In the genomic region with DNA sequence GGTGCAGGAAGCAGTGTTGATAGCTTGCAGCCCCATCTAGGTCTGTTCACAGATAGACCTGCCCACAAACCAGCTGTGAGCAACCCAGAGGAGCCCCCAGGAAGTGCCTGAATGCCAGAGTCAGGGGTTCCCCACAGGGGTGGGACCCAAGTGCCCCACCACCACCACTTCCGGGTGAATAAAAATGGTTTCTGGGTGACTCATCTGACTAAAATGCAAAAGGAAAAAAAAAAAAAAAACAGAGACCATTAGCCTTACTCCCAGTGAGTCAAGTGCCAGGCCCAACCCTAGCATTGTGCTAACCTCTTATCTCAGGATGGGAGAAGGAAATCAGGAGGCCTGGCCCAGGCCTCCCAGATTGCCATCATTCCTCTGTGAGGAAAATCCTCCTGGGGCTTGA, we compare ENCODE assay signal across 11 mouse cellular contexts. TPM values are rescaled to one million over a fixed set of nuclear protein-coding genes. Genes with fewer than 3 reads are reported as not detected.
A peak's percentile ranks its signal among the peaks of the same experiment; 100 is the strongest.
DNase-seq lines count a peak whose midpoint lies in the region; ATAC-seq lines count a peak whose summit lies in the region.
"Had no signal": no experiment of that assay in that cellular context is flagged by ENCODE, and none has a peak within 500 bp of the region (broad histone marks: within the 10 kb centered on the region; RNA-seq: fewer than 3 reads in every experiment).

No protein-coding gene starts in this region.

- DNase-seq in CD4-positive helper T cell, adult 2 months (ENCODE audit: low read depth, low spot score): peak; percentile 75
- peak; percentile 28 for DNase-seq in R1 (ENCODE audit: low read depth, low spot score)
- DNase-seq in spleen, postnatal 36 days (ENCODE audit: low spot score in 2 of 2): peak; percentile 72 to 75
- DNase-seq in forebrain, embryonic 14.5 days (ENCODE audit: low spot score): no peak
- DNase-seq in testis, postnatal 14 days (ENCODE audit: low spot score): no peak
- DNase-seq in yolk sac, embryonic 10.5 days (ENCODE audit: low spot score): no peak
- DNase-seq in right cerebral cortex, adult 18-20 months: no peak
- DNase-seq: kidney, adult 8-10 months had no signal

- H3K36me3 ChIP-seq in forebrain, embryonic 14.5 days (ENCODE audit: control insufficient read depth, insufficient read depth, low read length): peaks cover 14% of the 10 kb centered on the region; the same call in 1 of the 2 replicates
- H3K36me3 ChIP-seq: liver, embryonic 15.5 days had no signal

- H3K4me1 ChIP-seq in forebrain, embryonic 14.5 days (ENCODE audit: control insufficient read depth, insufficient read depth, low read length): no peaks in the 10 kb centered on the region
- H3K4me1 ChIP-seq: liver, embryonic 15.5 days had no signal

- 63% methylated on average over 1 of the region's 1 CpGs for whole genome bisulfite sequencing in forebrain, embryonic 14.5 days

- H3K4me3 ChIP-seq in forebrain, embryonic 14.5 days (ENCODE audit: low read depth, low read length): no peak overlapping the region
- H3K4me3 ChIP-seq: erythroblast, embryonic 14.5 days; liver, embryonic 15.5 days had no signal

- no peaks in the 10 kb centered on the region for H3K27me3 ChIP-seq in forebrain, embryonic 14.5 days (replicated peaks; ENCODE audit: control insufficient read depth, insufficient read depth, low read length)
- H3K27me3 ChIP-seq: liver, embryonic 15.5 days had no signal

- peak; percentile 94 for ATAC-seq in inflammation-experienced regulatory T-cells, adult 6 months
- ATAC-seq in forebrain, embryonic 14.5 days: no peak

- H3K27ac ChIP-seq in forebrain, embryonic 14.5 days (ENCODE audit: low read depth, low read length): no peak overlapping the region
- H3K27ac ChIP-seq: liver, embryonic 15.5 days had no signal

- H3K9ac ChIP-seq in forebrain, embryonic 14.5 days (ENCODE audit: low read length): no peak overlapping the region
- H3K9ac ChIP-seq: liver, embryonic 15.5 days had no signal

- H3K9me3 ChIP-seq in forebrain, embryonic 14.5 days (replicated peaks; ENCODE audit: control insufficient read depth, low read length): no peaks in the 10 kb centered on the region
- H3K9me3 ChIP-seq: liver, embryonic 15.5 days had no signal

- H3K4me2 ChIP-seq in forebrain, embryonic 14.5 days (ENCODE audit: low read length): no peak overlapping the region
- H3K4me2 ChIP-seq: liver, embryonic 15.5 days had no signal

RNA-seq across cellular contexts. Expression of a gene that starts 21.5 kb away (rescaled TPM):
- 1 to 10 TPM in 2 of 3 experiments, under 1 TPM in 1; 0.84 to 3.6 (median 1.5) TPM for polyA plus RNA-seq in inflammation-experienced regulatory T-cells, adult 6 months (2017; shearing (Covaris generic))
- polyA plus RNA-seq in forebrain, embryonic 14.5 days (2014; fragmentation: Nextera tagmentation; extraction: Ambion mirVana): 8.8 and 8.9 TPM in 2 replicates
- polyA plus RNA-seq: erythroblast, embryonic 14.5 days had no signal

RNA-seq across cellular contexts. Expression of a gene that starts 26.7 kb away (rescaled TPM):
- polyA plus RNA-seq in inflammation-experienced regulatory T-cells, adult 6 months (2017; shearing (Covaris generic)): under 1 TPM in 1 of 3 experiments, not detected in 2; 0.54 TPM
- 0.23 TPM in 1 of 2 replicates, not detected in the other for polyA plus RNA-seq in forebrain, embryonic 14.5 days (2014; fragmentation: Nextera tagmentation; extraction: Ambion mirVana)
- polyA plus RNA-seq: erythroblast, embryonic 14.5 days; liver, embryonic 15.5 days had no signal

Comparison
In these comparisons a context has a peak if more than half of its experiments do, and no peak if none do; other contexts are left out.
1. DNase-seq: peak in CD4-positive helper T cell, adult 2 months (single experiment), R1 (single experiment) and spleen, postnatal 36 days (2 of 2); none in forebrain, embryonic 14.5 days (single experiment), testis, postnatal 14 days (single experiment), yolk sac, embryonic 10.5 days (single experiment) and right cerebral cortex, adult 18-20 months (single experiment).